Comparison of ENCODE assay signal across 31 mouse cellular contexts in genomic region chr19:11376399-11376798, GRCm38 (mm10). TPM values are rescaled to one million over a fixed set of nuclear protein-coding genes. Genes with fewer than 3 reads are reported as not detected.
DNase-seq lines count a peak whose midpoint lies in the region; ATAC-seq and TF ChIP-seq lines count a peak whose summit lies in the region.
"Had no signal": no experiment of that assay in that cellular context is flagged by ENCODE, and none has a peak within 500 bp of the region (broad histone marks: within the 10 kb centered on the region; RNA-seq: fewer than 3 reads in every experiment).

No protein-coding gene starts in this region.

- no peak overlapping the region for H3K4me3 ChIP-seq in lung, postnatal 0 days (ENCODE audit: low read depth, low read length)
- H3K4me3 ChIP-seq: embryonic facial prominence, embryonic 12.5 days; embryonic facial prominence, embryonic 15.5 days; heart, embryonic 12.5 days; heart, embryonic 15.5 days; hindbrain, embryonic 10.5 days; hindbrain, embryonic 13.5 days had no signal

- no peak overlapping the region for H3K4me2 ChIP-seq in lung, postnatal 0 days (replicated peaks; ENCODE audit: low read depth, low read length)
- H3K4me2 ChIP-seq: embryonic facial prominence, embryonic 12.5 days; embryonic facial prominence, embryonic 15.5 days; heart, embryonic 12.5 days; heart, embryonic 15.5 days; hindbrain, embryonic 13.5 days had no signal

- WGBS in lung, postnatal 0 days, result 62% methylated on average over 2 of the region's 2 CpGs

- H3K27me3 ChIP-seq in lung, postnatal 0 days (replicated peaks; ENCODE audit: insufficient read depth, low read length), result no peaks in the 10 kb centered on the region
- H3K27me3 ChIP-seq: embryonic facial prominence, embryonic 12.5 days; embryonic facial prominence, embryonic 15.5 days; heart, embryonic 12.5 days; heart, embryonic 15.5 days; hindbrain, embryonic 13.5 days had no signal

- H3K9ac ChIP-seq in lung, postnatal 0 days (replicated peaks; ENCODE audit: low read depth), result no peak overlapping the region
- H3K9ac ChIP-seq: embryonic facial prominence, embryonic 12.5 days; embryonic facial prominence, embryonic 15.5 days; forebrain, postnatal 0 days; heart, embryonic 12.5 days; heart, embryonic 15.5 days; hindbrain, embryonic 13.5 days had no signal

- no peaks in the 10 kb centered on the region for H3K36me3 ChIP-seq in lung, postnatal 0 days (ENCODE audit: insufficient read depth, low read length)
- H3K36me3 ChIP-seq: embryonic facial prominence, embryonic 12.5 days; embryonic facial prominence, embryonic 15.5 days; heart, embryonic 12.5 days; heart, embryonic 15.5 days; hindbrain, embryonic 10.5 days; hindbrain, embryonic 13.5 days had no signal

- ATAC-seq in lung, postnatal 0 days, result no peak
- peak; percentile 98 for ATAC-seq in granulocyte monocyte progenitor cell, adult 5-6 weeks (replicated peaks; ENCODE audit: poor library complexity, severe bottlenecking)
- peak; percentile 72 for ATAC-seq in megakaryocyte progenitor cell, adult 5-6 weeks (replicated peaks; ENCODE audit: poor library complexity)
- ATAC-seq: CD4-positive, CD25-positive, alpha-beta regulatory T cell, adult 4 months; forebrain, embryonic 14.5 days; forebrain, postnatal 0 days; hindbrain, embryonic 16.5 days had no signal

- no peak for TF ChIP-seq CTCF in lung, postnatal 0 days (IDR thresholded peaks at IDR 0.05)

- H3K27ac ChIP-seq in lung, postnatal 0 days (ENCODE audit: low read length), result no peak overlapping the region
- H3K27ac ChIP-seq: embryonic facial prominence, embryonic 12.5 days; embryonic facial prominence, embryonic 15.5 days; gastrocnemius, adult 2 months; heart, embryonic 15.5 days; hindbrain, embryonic 10.5 days; hindbrain, embryonic 13.5 days had no signal

- DNase-seq in lung, postnatal 0 days (ENCODE audit: low spot score), result peak; percentile 9
- DNase-seq in lung, postnatal 4 days, result no peak
- no peak for DNase-seq in testis, postnatal 10 days (ENCODE audit: low spot score)
- no peak for DNase-seq in urinary bladder, adult 18-20 months (ENCODE audit: low spot score in 2 of 2)
- no peak for DNase-seq in adrenal gland, postnatal 25 days
- DNase-seq: adrenal gland, adult 2 months; adrenal gland, postnatal 14 days; cerebellum, adult 18-20 months; cerebellum, adult 9-10 months; cerebellum, postnatal 14 days; forebrain, postnatal 0 days; gastrocnemius, adult 2 months; gastrocnemius, postnatal 14 days; heart, adult 18-20 months; heart, postnatal 10 days; heart, postnatal 36 days had no signal

- TF ChIP-seq EP300 in lung, postnatal 0 days (IDR thresholded peaks at IDR 0.05), result no peak

- no peaks in the 10 kb centered on the region for H3K9me3 ChIP-seq in lung, postnatal 0 days (ENCODE audit: low read length)
- H3K9me3 ChIP-seq: embryonic facial prominence, embryonic 12.5 days; embryonic facial prominence, embryonic 15.5 days; heart, embryonic 12.5 days; heart, embryonic 15.5 days; hindbrain, embryonic 10.5 days; hindbrain, embryonic 13.5 days had no signal

- no peaks in the 10 kb centered on the region for H3K4me1 ChIP-seq in lung, postnatal 0 days (ENCODE audit: insufficient read depth, low read depth, low read length)
- H3K4me1 ChIP-seq: embryonic facial prominence, embryonic 12.5 days; embryonic facial prominence, embryonic 15.5 days; heart, embryonic 12.5 days; heart, embryonic 15.5 days; hindbrain, embryonic 10.5 days; hindbrain, embryonic 13.5 days had no signal

RNA-seq across cellular contexts. Expression of gene Ms4a4a, which starts 1.1 kb away (rescaled TPM):
- polyA plus RNA-seq in lung, postnatal 0 days (2015; fragmentation: Nextera tagmentation; extraction: Ambion mirVana), result 5.6 and 6.6 TPM in 2 replicates
- not detected in 2 replicates for total RNA-seq in granulocyte monocyte progenitor cell, adult 5-6 weeks (2014; fragmentation: Nextera tagmentation)
- total RNA-seq in granulocyte monocyte progenitor cell, adult 5-6 weeks (2017), result not detected in 2 replicates
- total RNA-seq in megakaryocyte progenitor cell, adult 5-6 weeks (2015), result 0.49 TPM in 1 of 2 replicates, not detected in the other
- not detected in 2 replicates for total RNA-seq in megakaryocyte progenitor cell, adult 5-6 weeks (2017)
- 3.4 and 3.6 TPM in 2 replicates for total RNA-seq in adrenal gland, postnatal 25 days (2021)
- total RNA-seq: forebrain, postnatal 0 days; MEL had no signal
- polyA plus RNA-seq: C2C12 had no signal

RNA-seq across cellular contexts. Expression of gene Ms4a4c, which starts 28.2 kb away (rescaled TPM):
- polyA plus RNA-seq in lung, postnatal 0 days (2015; fragmentation: Nextera tagmentation; extraction: Ambion mirVana), result 1.1 and 1.2 TPM in 2 replicates
- total RNA-seq in granulocyte monocyte progenitor cell, adult 5-6 weeks (2014; fragmentation: Nextera tagmentation), result 11.5 and 20.2 TPM in 2 replicates
- total RNA-seq in granulocyte monocyte progenitor cell, adult 5-6 weeks (2017), result 13.5 and 19.6 TPM in 2 replicates
- 17.5 and 21.6 TPM in 2 replicates for total RNA-seq in megakaryocyte progenitor cell, adult 5-6 weeks (2015)
- 15.8 and 18.6 TPM in 2 replicates for total RNA-seq in megakaryocyte progenitor cell, adult 5-6 weeks (2017)
- total RNA-seq in adrenal gland, postnatal 25 days (2021), result 1.2 TPM in 1 of 2 replicates, not detected in the other
- total RNA-seq: forebrain, postnatal 0 days; gastrocnemius, adult 2 months; gastrocnemius, postnatal 14 days; gastrocnemius, postnatal 4 days; heart, postnatal 10 days; MEL had no signal
- polyA plus RNA-seq: C2C12; forebrain, embryonic 11.5 days; forebrain, embryonic 14.5 days; heart, embryonic 12.5 days had no signal

RNA-seq across cellular contexts. Expression of gene Ms4a7, which starts 40.5 kb away (rescaled TPM):
- polyA plus RNA-seq in lung, postnatal 0 days (2015; fragmentation: Nextera tagmentation; extraction: Ambion mirVana), result 11.2 and 12.6 TPM in 2 replicates
- not detected in 2 replicates for total RNA-seq in granulocyte monocyte progenitor cell, adult 5-6 weeks (2014; fragmentation: Nextera tagmentation)
- total RNA-seq in granulocyte monocyte progenitor cell, adult 5-6 weeks (2017), result not detected in 2 replicates
- total RNA-seq in megakaryocyte progenitor cell, adult 5-6 weeks (2015), result not detected in 2 replicates
- total RNA-seq in megakaryocyte progenitor cell, adult 5-6 weeks (2017), result 0.64 TPM in 1 of 2 replicates, not detected in the other
- total RNA-seq in adrenal gland, postnatal 25 days (2021), result 1.4 TPM in 1 of 2 replicates, not detected in the other
- total RNA-seq: MEL had no signal
- polyA plus RNA-seq: C2C12; CD4-positive, CD25-positive, alpha-beta regulatory T cell, adult 4 months had no signal
